Mouse (Mus musculus): ENCODE data around the gene Tepsin.

The Tepsin gene

GRCm38 (mm10) chr11:120064006-120064667, 34.4 kb downstream of the Tepsin start:
- no peak for DNase-seq (ENCODE audit: low spot score)

- no peak for DNase-seq (ENCODE audit: low spot score)
These were observed 35.2 kb downstream of the Tepsin start for GRCm38 (mm10) chr11:120063326-120063725.

GRCm38 (mm10) chr11:120060634-120061033, 37.9 kb downstream of the Tepsin start:
- no peak for DNase-seq (ENCODE audit: low spot score)

- DNase-seq (ENCODE audit: low spot score) = no peak
These were observed 42.4 kb downstream of the Tepsin start for GRCm38 (mm10) chr11:120055953-120056732.

- DNase-seq (ENCODE audit: low spot score) = no peak
These were observed 44.7 kb downstream of the Tepsin start for GRCm38 (mm10) chr11:120053846-120054245.

GRCm38 (mm10) chr11:120052274-120052673, 46.3 kb downstream of the Tepsin start:
- DNase-seq (ENCODE audit: low spot score) = no peak

GRCm38 (mm10) chr11:120051124-120051811, 47.3 kb downstream of the Tepsin start:
- DNase-seq (ENCODE audit: low spot score) = no peak

- no peak for DNase-seq (ENCODE audit: low spot score)
These were observed 49.5 kb downstream of the Tepsin start for GRCm38 (mm10) chr11:120049067-120049466.

- DNase-seq (ENCODE audit: low spot score) = peak; percentile 66
These were observed 50.3 kb downstream of the Tepsin start for GRCm38 (mm10) chr11:120048252-120048556.

- peak; percentile 36 for DNase-seq (ENCODE audit: low spot score)
These were observed 50.8 kb downstream of the Tepsin start for GRCm38 (mm10) chr11:120047531-120048251.

GRCm38 (mm10) chr11:120046553-120047191, 51.9 kb downstream of the Tepsin start, which contains the start of gene Aatk:
Gene Aatk (minus strand): TSS chr11:120047167.
- DNase-seq (ENCODE audit: low spot score) = peak; percentile 47

- DNase-seq (ENCODE audit: low spot score) = no peak
These were observed 52.5 kb downstream of the Tepsin start for GRCm38 (mm10) chr11:120045839-120046552.

GRCm38 (mm10) chr11:120045341-120045740, 53.2 kb downstream of the Tepsin start:
- DNase-seq (ENCODE audit: low spot score) = no peak

- DNase-seq (ENCODE audit: low spot score) = no peak
These were observed 56.2 kb downstream of the Tepsin start for GRCm38 (mm10) chr11:120042141-120042838.

- DNase-seq (ENCODE audit: low spot score) = no peak
These were observed 57.1 kb downstream of the Tepsin start for GRCm38 (mm10) chr11:120041191-120042123.
